Mouse (Mus musculus) urinary bladder, adult 18-20 months (tissue): ENCODE data around the gene Apoa1.

Source experiments
- DNase-seq, 2 experiments: peaks; one replicate each; pipeline ENCODE4 v3.0.0; 2022; ENCODE audit warnings: low spot score in 2 of 2, mixed read lengths in 2 of 2

Apoa1 gene

DNA sequence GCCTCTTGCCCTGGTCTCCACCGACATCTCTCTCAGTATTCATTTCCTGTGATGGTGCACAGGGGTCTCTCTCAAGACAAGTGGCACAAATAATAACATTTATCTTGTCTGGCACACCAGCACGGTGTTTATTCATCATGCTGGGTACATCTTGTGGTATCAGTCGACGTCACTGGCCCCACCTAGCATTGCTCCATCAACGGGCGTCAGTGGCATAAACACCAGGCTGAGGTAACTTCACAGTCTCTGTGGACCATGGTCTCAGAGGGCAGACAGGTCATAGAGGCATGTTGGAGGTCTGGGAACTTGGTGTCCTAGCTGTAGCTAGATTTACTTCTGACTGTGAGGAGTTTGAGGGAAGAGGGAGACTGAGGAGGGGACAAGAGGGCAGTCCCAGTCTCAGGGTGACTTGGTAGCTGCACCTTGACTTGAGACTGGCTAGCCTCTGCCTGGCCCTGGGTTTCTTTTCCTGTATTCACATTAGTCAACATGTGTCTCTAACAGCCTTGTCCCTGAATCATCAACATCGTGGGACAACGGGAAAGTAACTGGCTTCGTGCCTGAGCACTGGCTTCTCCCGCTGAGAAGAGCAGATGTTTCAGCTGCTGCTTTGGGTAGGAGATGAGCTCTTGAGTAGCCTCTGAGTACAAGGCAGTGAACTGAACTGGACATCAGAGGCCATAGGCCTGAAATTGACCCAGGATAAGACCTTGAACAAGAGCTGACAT is 28.4 kb downstream of the Apoa1 start:
- no peak for DNase-seq

DNA sequence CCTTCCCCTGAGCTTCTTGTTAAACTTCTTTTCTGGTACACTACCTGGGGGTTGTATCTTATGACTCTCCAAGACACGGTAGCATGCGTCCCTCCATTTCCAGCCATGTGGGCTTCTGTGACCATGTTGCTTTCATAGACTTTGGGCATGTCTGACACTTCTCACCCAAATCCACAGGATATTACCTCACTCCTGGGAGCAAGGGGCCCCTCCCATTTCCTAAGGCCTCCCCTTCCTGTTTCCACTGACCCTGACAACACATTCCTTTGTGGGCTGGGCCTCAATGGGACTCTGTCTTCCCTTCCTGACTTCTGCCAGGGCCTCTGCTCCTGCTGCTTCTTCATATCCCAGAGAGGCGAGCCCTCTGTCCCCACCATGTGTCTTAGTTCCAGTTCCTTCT is 29.2 kb downstream of the Apoa1 start:
- no peak for DNase-seq

DNA sequence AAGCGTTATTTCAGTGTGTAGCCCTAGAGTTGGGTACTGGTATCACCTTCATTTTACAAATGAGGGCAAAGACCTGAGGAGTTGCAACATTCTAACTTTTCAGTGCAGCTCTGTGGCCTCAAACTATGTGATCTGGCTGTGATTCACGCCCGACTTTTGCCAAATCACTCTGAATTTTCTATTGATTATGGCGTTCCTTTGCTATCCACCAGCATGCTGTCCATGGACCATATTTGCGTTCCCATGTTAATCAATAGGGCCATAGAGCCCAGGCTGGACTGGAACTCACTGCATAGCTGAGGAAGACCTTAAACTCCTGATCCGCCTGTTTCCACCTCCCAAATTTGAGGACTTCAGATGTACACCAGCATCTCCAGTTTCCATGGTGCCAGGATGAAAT is 30.7 kb downstream of the Apoa1 start:
- no peak for DNase-seq

DNA sequence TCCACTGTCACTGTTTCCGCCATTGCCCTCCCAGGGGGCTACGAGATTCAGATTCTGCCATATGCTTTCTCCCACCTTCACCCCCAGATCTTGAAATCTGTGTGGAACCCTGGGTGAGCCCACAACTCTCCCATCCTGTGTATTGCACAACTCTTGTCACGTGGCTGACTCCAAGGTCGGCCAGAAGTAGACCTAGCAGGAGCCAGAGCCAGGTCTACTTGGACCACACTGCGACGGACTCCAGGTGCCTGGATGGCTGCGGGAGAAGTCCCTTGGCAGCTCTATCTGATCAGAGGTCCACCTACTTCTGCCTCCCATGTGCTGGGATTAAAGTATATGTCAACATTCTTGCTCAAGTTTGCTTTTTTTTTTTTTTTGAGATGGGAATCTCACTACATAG is 32.8 kb downstream of the Apoa1 start:
- DNase-seq, result no peak

DNA sequence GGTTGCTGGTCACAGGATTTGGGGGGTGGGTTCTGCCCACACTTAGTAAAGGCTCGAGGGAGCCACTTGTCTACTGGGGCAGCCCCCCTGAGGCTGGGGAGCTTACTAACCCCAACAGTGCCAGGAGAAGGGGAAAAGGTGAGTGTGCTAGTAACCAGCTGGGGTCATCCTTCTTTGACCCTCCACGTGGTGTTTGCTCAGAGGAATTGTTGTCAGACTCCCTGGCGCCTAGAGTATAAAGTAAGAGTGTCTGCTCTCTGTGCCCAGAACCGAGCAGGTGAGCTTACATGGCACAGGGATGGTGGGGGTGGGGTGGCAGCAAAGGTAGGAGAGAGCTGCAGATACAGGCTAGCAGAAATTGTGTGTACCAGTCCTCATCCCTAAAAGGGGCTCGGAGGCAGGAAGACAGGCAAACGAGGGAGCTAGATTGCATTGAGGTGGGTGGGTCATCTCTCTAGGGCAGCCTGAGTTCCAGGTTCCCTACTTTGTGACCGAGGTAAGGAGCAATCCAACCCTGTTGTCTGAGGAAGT is 40.0 kb downstream of the Apoa1 start, which contains the start of gene Apoa5:
Gene Apoa5 (plus strand): TSS at position 291 of the 531 bp plus-strand sequence.
- DNase-seq, result no peak

DNA sequence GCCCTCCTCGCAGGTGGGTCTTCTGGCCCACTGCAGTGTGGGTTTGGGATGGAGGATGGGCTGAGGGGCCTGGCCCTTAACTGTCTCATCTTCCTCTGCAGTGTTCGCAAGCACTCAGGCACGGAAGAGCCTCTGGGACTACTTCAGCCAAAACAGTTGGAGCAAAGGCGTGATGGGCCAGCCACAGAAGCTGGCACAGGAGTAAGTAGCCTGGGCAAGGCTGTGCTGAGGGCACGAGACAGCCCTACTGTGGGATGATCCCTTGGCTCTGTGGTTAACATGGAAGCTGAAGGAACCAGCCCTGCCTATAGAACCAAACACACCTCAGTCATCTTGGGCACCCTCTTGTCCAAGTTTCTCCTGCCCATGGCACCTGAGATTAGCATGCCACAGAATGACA is 40.7 kb downstream of the Apoa1 start:
- DNase-seq, result no peak

DNA sequence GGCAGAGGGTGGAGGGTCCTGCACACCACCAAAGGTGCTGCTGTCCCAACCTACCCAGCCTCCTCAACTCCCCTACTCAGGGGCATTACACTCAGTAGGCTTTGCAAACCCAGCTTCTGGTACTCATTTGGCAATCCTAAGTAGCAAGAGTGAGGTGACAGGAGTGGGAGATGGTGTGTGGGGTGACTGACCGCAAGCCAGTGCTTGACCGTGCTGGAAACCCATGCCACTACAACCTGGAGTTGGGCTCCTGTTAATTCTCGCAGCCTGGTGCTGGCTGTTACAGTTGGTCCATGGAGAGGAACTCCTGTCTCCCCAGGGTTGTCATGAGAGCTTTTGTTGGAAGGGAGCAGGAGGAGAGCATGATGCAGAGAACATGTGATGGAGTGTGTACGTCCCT is 42.4 kb downstream of the Apoa1 start:
- DNase-seq, result no peak

DNA sequence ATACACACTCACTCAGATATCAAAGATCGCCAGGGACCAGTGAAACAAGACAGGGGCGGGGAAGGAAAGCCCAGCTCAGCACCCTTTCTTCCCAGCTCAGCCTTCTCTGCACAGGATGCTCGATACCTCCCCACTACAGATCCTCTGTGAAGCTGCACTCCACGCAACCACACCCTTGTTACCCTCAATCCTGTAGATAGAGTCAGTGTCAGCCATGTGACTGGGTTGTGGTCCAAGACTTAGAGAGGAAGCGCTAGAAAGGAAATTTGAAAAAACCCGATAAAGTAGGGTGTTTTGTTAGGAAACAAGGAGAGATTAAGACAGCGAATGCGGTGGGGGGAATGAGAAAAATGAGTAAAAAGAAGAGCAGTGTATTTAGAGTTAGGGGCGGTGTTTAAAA is 43.7 kb downstream of the Apoa1 start:
- DNase-seq, result no peak

DNA sequence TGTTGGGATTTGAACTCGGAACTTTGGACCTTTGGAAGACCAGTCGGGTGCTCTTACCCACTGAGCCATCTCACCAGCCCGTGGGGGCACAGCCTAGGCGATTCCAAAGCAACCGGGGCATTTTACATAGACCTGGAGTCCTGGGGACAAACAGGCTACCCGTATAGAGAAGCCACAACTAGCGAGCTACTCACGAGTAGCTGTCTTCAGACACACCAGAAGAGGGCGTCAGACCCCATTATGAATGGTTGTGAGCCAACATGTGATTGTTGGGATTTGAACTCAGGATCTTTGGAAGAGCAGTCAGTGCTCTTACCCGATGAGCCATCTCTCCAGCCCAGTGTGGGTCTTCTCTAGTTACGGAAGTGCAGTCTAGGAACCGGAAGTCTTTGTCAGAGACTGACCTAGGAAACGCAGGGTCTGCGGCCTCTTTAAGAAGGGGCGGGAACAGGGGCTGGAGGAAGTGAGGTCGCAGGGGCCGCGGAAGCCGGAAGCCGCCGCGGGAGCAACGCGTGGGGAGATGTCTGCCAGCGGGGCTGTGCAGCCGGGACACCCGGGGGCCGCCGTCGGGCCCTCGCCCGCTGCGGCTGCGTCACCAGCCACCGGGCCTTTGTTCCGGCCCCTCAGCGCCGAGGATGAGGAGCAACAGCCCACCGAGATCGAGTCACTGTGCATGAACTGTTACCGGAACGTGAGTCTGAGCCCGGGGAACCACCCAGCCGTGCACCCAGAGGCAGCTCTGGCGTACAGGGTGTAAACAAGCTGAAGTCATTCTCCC is 44.5 kb downstream of the Apoa1 start, which contains the start of gene Zpr1:
Gene Zpr1 (plus strand): TSS at position 388 of the 778 bp plus-strand sequence.
- DNase-seq, result peak; percentile 79 to 85

DNA sequence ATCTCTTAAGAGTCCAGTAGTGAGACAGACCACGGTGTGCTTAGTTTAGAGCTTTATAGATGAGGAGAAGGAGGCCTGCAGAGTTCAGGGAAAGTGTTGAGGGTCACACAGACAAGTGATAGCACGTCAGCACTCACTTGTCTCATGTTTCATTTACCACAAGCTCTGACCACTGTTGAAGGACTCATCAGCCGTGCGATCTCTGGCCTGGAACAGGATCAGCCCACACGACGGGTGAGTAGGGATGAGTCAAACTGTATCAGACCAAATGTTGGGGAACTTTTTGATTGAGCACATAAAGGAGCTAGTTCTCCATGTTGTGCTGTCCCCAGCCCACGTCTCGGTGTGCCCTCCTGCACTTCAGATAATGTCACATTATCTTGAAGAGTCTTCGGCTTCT is 46.1 kb downstream of the Apoa1 start:
- no peak for DNase-seq
